Mouse (Mus musculus): ENCODE data around the gene Gdpd1. TPM values are rescaled to one million over a fixed set of nuclear protein-coding genes. Genes with fewer than 3 reads are reported as not detected.

Gdpd1 gene
- total and polyA plus RNA-seq, 3 experiments: 7.9 to 11.2 TPM; not detected in 1

DNA sequence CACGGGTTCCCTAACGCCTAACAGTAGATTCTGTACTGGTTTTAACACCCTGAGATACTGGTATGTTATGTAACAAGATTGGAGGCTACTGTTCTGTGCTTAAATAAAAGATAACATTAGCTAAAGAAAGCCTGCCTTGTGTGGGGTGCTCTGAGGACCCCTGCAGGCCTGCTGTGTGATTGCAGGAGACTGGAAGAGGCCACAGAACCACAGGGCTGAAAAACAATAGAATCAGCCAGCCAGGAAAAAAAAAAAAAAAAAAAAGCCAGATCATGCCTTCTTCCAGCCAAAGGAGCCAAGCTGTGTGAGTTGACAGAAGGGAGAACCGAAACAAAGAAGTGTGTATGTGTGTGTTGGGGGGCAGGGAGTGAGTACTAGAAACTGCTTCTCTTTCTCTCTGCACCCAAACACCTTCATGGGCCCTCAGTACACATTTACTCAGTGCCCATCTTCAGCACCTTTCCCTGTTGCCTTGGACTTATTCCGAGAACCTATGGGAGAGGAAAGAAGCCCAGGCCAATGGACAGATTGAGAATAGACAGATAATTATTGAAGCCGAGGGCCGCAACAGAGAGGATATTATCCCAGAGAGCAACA is 78.1 kb downstream of the Gdpd1 start (continued):
- no peak for TF ChIP-seq E2F4 (IDR thresholded peaks at IDR 0.05; ENCODE audit: borderline replicate concordance, low read depth, low read length)
- no peak for TF ChIP-seq TBP (IDR thresholded peaks at IDR 0.05; ENCODE audit: low read depth, low read length)
- TF ChIP-seq SMC3 (IDR thresholded peaks at IDR 0.05; ENCODE audit: low read depth, low read length): peak; percentile 88
- TF ChIP-seq ZMIZ1 (IDR thresholded peaks at IDR 0.05; ENCODE audit: low read depth, low read length): no peak

DNA sequence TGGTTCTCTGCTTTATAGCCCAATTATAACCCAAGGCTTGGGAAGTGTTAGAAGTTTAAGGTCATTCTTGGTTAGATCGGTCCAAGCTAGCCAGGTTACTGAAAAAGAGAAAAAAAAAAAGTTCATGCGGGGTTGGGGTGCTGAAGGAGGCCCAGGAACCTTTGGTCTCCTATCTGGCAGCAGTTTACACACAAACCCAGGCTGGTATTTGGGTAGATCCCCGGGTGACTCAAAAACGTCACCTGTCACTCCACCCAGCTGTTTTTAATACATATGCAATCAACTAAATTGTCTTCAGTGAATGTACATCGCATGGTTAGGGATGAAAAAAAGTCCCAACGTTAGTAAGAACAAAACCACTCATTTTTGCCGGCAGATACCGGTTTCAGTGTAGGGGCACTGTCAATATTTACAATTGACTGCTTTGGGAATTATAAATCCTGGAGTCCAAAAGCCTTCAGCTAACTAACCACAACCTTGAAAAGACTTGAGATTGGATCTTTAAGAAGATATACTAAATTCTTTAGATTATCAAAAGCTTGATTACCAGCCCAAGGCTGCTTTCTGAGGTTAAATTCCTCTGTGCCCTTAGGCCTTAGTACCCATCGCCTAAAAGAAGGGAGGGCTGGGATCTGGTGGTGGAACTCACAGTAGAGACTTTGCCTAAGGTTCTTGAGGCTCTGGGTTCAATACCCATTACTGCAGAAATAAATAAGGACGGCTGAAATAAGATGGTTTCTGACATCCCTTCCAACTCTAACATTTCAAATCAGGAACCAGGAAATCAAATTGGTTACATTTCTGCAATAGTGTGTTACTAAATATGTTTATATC is 78.9 kb downstream of the Gdpd1 start:
- H3K27ac ChIP-seq (ENCODE audit: control insufficient read depth, low read depth, low read length): peak overlapping the region; percentile 78
- peak overlapping the region; percentile 36 for H3K9ac ChIP-seq (ENCODE audit: control insufficient read depth, low read depth, low read length, poor library complexity, severe bottlenecking)

DNA sequence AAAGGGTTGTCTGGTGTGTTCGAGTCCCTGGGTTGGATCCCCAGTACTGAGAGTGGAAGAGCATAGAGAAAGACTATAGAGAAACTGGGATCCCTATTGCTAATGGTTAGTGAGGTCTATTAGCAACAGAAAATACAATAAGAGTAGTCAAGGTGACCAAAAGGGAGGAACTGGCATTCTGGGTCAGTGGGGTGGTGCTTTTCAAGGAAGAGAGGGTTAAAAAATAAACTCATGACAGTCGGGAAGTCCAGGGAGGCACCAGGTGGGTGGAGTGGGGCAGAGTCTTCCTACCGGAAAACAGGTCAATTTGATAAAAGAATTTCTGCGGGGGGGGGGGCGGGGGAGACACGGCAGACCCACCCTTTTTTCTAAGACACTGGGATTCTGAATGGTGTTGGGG is 79.5 kb downstream of the Gdpd1 start:
- no peaks in the 10 kb centered on the region for H3K27me3 ChIP-seq (ENCODE audit: control insufficient read depth in 1 of 2, insufficient read depth in 2 of 2, low read length in 2 of 2)
- peak overlapping the region; percentile 59 for H3K9ac ChIP-seq (ENCODE audit: control insufficient read depth, low read depth, low read length, poor library complexity, severe bottlenecking)
- H3K4me1 ChIP-seq (ENCODE audit: control insufficient read depth in 1 of 2, insufficient read depth in 2 of 2, low read length in 2 of 2): peaks cover 13 to 19% of the 10 kb centered on the region in 2 experiments
- peak; percentile 59 for DNase-seq (ENCODE audit: low read depth, low spot score)
- no peaks in the 10 kb centered on the region; the same call in 1 of the 2 replicates for H3K79me2 ChIP-seq (ENCODE audit: control insufficient read depth, insufficient read depth, low read length, poor library complexity)
- H3K4me3 ChIP-seq (ENCODE audit: control insufficient read depth in 1 of 2, insufficient read depth in 1 of 2, low read depth in 2 of 2, low read length in 2 of 2): peak overlapping the region; percentile 61 to 72
- TF ChIP-seq SIN3A (IDR thresholded peaks at IDR 0.05; ENCODE audit: low read length) (peak; percentile 8; the same call in 1 of the 2 replicates), SMC3 (IDR thresholded peaks at IDR 0.05; ENCODE audit: low read depth, low read length) (peak; percentile 5; the same call in 1 of the 2 replicates), ELF1 (IDR thresholded peaks at IDR 0.05; ENCODE audit: low read depth, low read length) (peak; percentile 29; the same call in 1 of the 2 replicates), UBTF (IDR thresholded peaks at IDR 0.05; ENCODE audit: borderline replicate concordance, insufficient read depth, low read depth, low read length) (0 out of 2 replicates have a peak, but pooled peaks have one; percentile 32), ZNF384 (IDR thresholded peaks at IDR 0.05; ENCODE audit: low read depth, low read length) (no peak), CHD1 (IDR thresholded peaks at IDR 0.05; ENCODE audit: low read depth, low read length) (0 out of 2 replicates have a peak, but pooled peaks have one; percentile 56), MAZ (IDR thresholded peaks at IDR 0.05; ENCODE audit: low read depth, low read length) (peak; percentile 71; the same call in 1 of the 2 replicates), EP300 (IDR thresholded peaks at IDR 0.05; ENCODE audit: low read depth in 1 of 2, low read length in 2 of 2) (peak in 1 of 2 experiments; percentile 59; a peak in 2 of 4 replicates), MXI1 (IDR thresholded peaks at IDR 0.05; ENCODE audit: low read depth, low read length) (no peak), TCF12 (IDR thresholded peaks at IDR 0.05; ENCODE audit: low read depth, low read length) (peak; percentile 42; the same call in 1 of the 2 replicates)
- H3K36me3 ChIP-seq (ENCODE audit: control insufficient read depth in 1 of 2, insufficient read depth in 2 of 2, low read length in 2 of 2): peaks cover 0 to 22% of the 10 kb centered on the region in 2 experiments; a peak in 2 of 4 replicates
- peak overlapping the region; percentile 78 for H3K27ac ChIP-seq (ENCODE audit: control insufficient read depth, low read depth, low read length)
- H3K9me3 ChIP-seq (replicated peaks; ENCODE audit: insufficient read depth, low read length): no peaks in the 10 kb centered on the region

More for the DNA sequence above, 78.9 kb downstream of the Gdpd1 start:
- H3K4me3 ChIP-seq (ENCODE audit: control insufficient read depth in 1 of 2, insufficient read depth in 1 of 2, low read depth in 2 of 2, low read length in 2 of 2): peak overlapping the region; percentile 25 to 72
- no peaks in the 10 kb centered on the region for H3K9me3 ChIP-seq (replicated peaks; ENCODE audit: insufficient read depth, low read length)
- no peaks in the 10 kb centered on the region for H3K27me3 ChIP-seq (ENCODE audit: control insufficient read depth in 1 of 2, insufficient read depth in 2 of 2, low read length in 2 of 2)
- peak; percentile 69 for DNase-seq (ENCODE audit: low read depth, low spot score)
- H3K36me3 ChIP-seq (ENCODE audit: control insufficient read depth in 1 of 2, insufficient read depth in 2 of 2, low read length in 2 of 2): peaks cover 0 to 22% of the 10 kb centered on the region in 2 experiments; a peak in 2 of 4 replicates
- H3K79me2 ChIP-seq (ENCODE audit: control insufficient read depth, insufficient read depth, low read length, poor library complexity): no peaks in the 10 kb centered on the region; the same call in 1 of the 2 replicates
- TF ChIP-seq BHLHE40 (IDR thresholded peaks at IDR 0.05; ENCODE audit: borderline replicate concordance, low read depth, low read length) (peak; percentile 94), ZC3H11A (IDR thresholded peaks at IDR 0.05; ENCODE audit: low read depth, low read length) (no peak), JUND (IDR thresholded peaks at IDR 0.05; ENCODE audit: low read depth, low read length) (no peak), ZMIZ1 (IDR thresholded peaks at IDR 0.05; ENCODE audit: low read depth, low read length) (peak; percentile 95), GATA1 (IDR thresholded peaks at IDR 0.05; ENCODE audit: low read depth, low read length) (0 out of 2 replicates have a peak, but pooled peaks have one; percentile 19), MXI1 (IDR thresholded peaks at IDR 0.05; ENCODE audit: low read depth, low read length) (peak; percentile 67; the same call in 1 of the 2 replicates), ETS1 (IDR thresholded peaks at IDR 0.05; ENCODE audit: low read depth, low read length) (peak; percentile 70), USF2 (IDR thresholded peaks at IDR 0.05; ENCODE audit: borderline replicate concordance in 1 of 2, insufficient read depth in 1 of 2, low read depth in 1 of 2, low read length in 2 of 2) (no peak), TBP (IDR thresholded peaks at IDR 0.05; ENCODE audit: low read depth, low read length) (peak; percentile 58; the same call in 1 of the 2 replicates)
- peaks cover 13 to 23% of the 10 kb centered on the region in 2 experiments for H3K4me1 ChIP-seq (ENCODE audit: control insufficient read depth in 1 of 2, insufficient read depth in 2 of 2, low read length in 2 of 2)

Measured in MEL (cell line).